ENCODE assay signal across 19 mouse cellular contexts in genomic region chr14:101747811-101748210, GRCm38 (mm10). TPM values are rescaled to one million over a fixed set of nuclear protein-coding genes. Genes with fewer than 3 reads are reported as not detected.
"Had no signal": no experiment of that assay in that cellular context is flagged by ENCODE, and none has a peak within 500 bp of the region (broad histone marks: within the 10 kb centered on the region; RNA-seq: fewer than 3 reads in every experiment).

No protein-coding gene starts in this region.

- H3K27me3 ChIP-seq: midbrain, embryonic 12.5 days; neural tube, embryonic 12.5 days; stomach, embryonic 15.5 days had no signal

- H3K36me3 ChIP-seq: midbrain, embryonic 10.5 days; midbrain, embryonic 12.5 days; neural tube, embryonic 12.5 days; stomach, embryonic 15.5 days had no signal

- H3K4me1 ChIP-seq: midbrain, embryonic 10.5 days; midbrain, embryonic 12.5 days; neural tube, embryonic 12.5 days; stomach, embryonic 15.5 days had no signal

- H3K4me3 ChIP-seq: midbrain, embryonic 10.5 days; midbrain, embryonic 12.5 days; neural tube, embryonic 12.5 days; stomach, embryonic 15.5 days had no signal

- H3K27ac ChIP-seq: midbrain, embryonic 10.5 days; midbrain, embryonic 12.5 days; neural tube, embryonic 12.5 days; stomach, embryonic 15.5 days; stomach, postnatal 0 days had no signal

- H3K9me3 ChIP-seq: midbrain, embryonic 10.5 days; midbrain, embryonic 12.5 days; neural tube, embryonic 12.5 days; stomach, embryonic 15.5 days had no signal

- H3K9ac ChIP-seq: lung, embryonic 14.5 days; midbrain, embryonic 12.5 days; neural tube, embryonic 12.5 days; stomach, embryonic 15.5 days had no signal

- H3K4me2 ChIP-seq: lung, embryonic 14.5 days; midbrain, embryonic 12.5 days; neural tube, embryonic 12.5 days; stomach, embryonic 15.5 days had no signal

- DNase-seq: lung, adult 18-20 months; lung, embryonic 14.5 days; lung, postnatal 10 days; lung, postnatal 4 days; midbrain, embryonic 14.5 days; right cerebral cortex, postnatal 14 days; thymus, adult 2 months; thymus, postnatal 14 days; thymus, postnatal 36 days had no signal

RNA-seq across cellular contexts. Expression of gene Lmo7, which starts 18.1 kb away (rescaled TPM):
- total RNA-seq: megakaryocyte-erythroid progenitor cell, adult 5-6 weeks had no signal

RNA-seq across cellular contexts. Expression of gene Gm9922, which starts 18.2 kb away (rescaled TPM):
- total RNA-seq: megakaryocyte, adult 5-6 weeks; megakaryocyte-erythroid progenitor cell, adult 5-6 weeks; neutrophil, adult 5-6 weeks had no signal
- polyA plus RNA-seq: midbrain, embryonic 10.5 days; midbrain, embryonic 14.5 days; neural tube, embryonic 14.5 days; testis, adult 2 months had no signal
